Mouse (Mus musculus) lung, embryonic 16.5 days (tissue): ENCODE measurements around the gene Drd4. TPM values are rescaled to one million over a fixed set of nuclear protein-coding genes. Genes with fewer than 3 reads are reported as not detected.

Experiments
- ATAC-seq: fragments of 200-750 bp; cut with Nextera tagmentation; 2 replicates; pipeline ENCODE4 v1.8.0; 2017; ENCODE audit warnings: low read depth, mild to moderate bottlenecking, moderate library complexity
- H3K27ac ChIP-seq: fragments of 300-500 bp; sonication (generic); 2 replicates; pipeline ENCODE4 v1.5.1; 2014; ENCODE audit warnings: mild to moderate bottlenecking, control low read depth, low read length
- H3K27me3 ChIP-seq: fragments of 300-500 bp; sonication (generic); 2 replicates; pipeline ENCODE4 v1.6.1; 2014; ENCODE audit warnings: low read depth, low read length, mixed read lengths; ENCODE audit not compliant: control insufficient read depth, insufficient read depth
- H3K36me3 ChIP-seq: fragments of 300-500 bp; sonication (generic); 2 replicates; pipeline ENCODE4 v1.6.1; 2014; ENCODE audit warnings: low read length; ENCODE audit not compliant: control insufficient read depth, insufficient read depth
- H3K4me1 ChIP-seq: fragments of 300-500 bp; sonication (generic); replicated peaks from 2 replicates; pipeline ENCODE4 v1.6.1; 2014; ENCODE audit warnings: low read length, mixed read lengths; ENCODE audit not compliant: control insufficient read depth, insufficient read depth
- H3K4me2 ChIP-seq: fragments of 300-500 bp; sonication (generic); 2 replicates; pipeline ENCODE4 v1.6.1; 2014; ENCODE audit warnings: low read depth, low read length, control low read depth
- H3K4me3 ChIP-seq: fragments of 300-500 bp; sonication (generic); 2 replicates; pipeline ENCODE4 v1.5.1; 2014; ENCODE audit warnings: mild to moderate bottlenecking, low read length, control low read depth
- H3K9ac ChIP-seq: fragments of 300-500 bp; sonication (generic); 2 replicates; pipeline ENCODE4 v1.6.1; 2014; ENCODE audit warnings: low read length, control low read depth
- H3K9me3 ChIP-seq: fragments of 300-500 bp; sonication (generic); 2 replicates; pipeline ENCODE4 v1.6.1; 2016; ENCODE audit warnings: low read length; ENCODE audit not compliant: control insufficient read depth
- WGBS: fragments of 180-500 bp; shearing (Covaris S2); extraction: QIAGEN DNeasy Blood & Tissue Kit; methylation state at CpG from one replicate; pipeline ENCODE4 v1.1.7; 2014; 5-methylcytosine and 5-hydroxymethylcytosine counted together
- polyA plus RNA-seq: library from polyadenylated mRNA; unstranded; fragments of >200 nt; fragmentation: Nextera tagmentation; extraction: Ambion mirVana; gene quantifications from 2 replicates; pipeline ENCODE4 v1.2.1, GENCODE M21; 2015

Gene Drd4
- polyA plus RNA-seq, 1 experiment from 2014 or later: 0.43 TPM

DNA sequence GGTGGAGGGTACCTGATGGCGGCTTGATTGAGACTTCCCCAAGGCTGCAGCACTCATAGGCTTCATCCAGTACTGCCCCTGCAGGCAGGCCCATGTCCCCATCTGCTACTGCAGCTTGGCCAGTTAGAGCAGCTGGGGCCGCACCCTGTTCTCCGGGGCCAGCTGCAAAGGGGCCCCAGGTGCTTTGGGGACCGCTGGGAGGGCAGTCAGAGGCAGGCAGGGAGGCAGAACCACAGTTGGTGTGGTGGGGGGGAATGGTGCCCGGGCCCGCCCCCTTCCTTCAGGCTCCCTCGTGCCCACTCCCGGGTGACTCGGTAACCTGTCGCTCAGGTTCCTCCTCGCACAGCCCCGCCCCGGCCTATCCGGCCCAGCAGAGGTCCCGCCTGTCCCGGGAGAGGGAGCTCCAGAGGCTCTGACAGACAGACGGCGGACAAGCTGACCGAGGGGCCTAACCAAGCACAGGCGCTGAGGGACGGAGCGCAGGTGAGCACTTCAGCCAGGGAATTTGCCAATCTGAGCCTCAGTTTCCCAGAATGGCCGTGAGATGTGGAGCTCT is 46.8 kb downstream of the Drd4 start, which contains the start of gene Eps8l2:
TSS of gene Eps8l2 (plus strand) at position 305 of the 556 bp plus-strand sequence.
- H3K9me3 ChIP-seq: no peaks in the 10 kb centered on the region
- 4% methylated on average over 23 of the region's 23 CpGs for WGBS
- no peaks in the 10 kb centered on the region; the same call in 1 of the 2 replicates for H3K27me3 ChIP-seq
- H3K4me1 ChIP-seq: peaks cover 18% of the 10 kb centered on the region
- peak; percentile 89 for ATAC-seq
- H3K9ac ChIP-seq: peak within 1 kb of the TSS; percentile 63
- H3K27ac ChIP-seq: peak within 1 kb of the TSS; percentile 83
- H3K36me3 ChIP-seq: peaks cover 5% of the 10 kb centered on the region
- H3K4me2 ChIP-seq: peak within 1 kb of the TSS; percentile 46
- H3K4me3 ChIP-seq: peak within 1 kb of the TSS; percentile 44

DNA sequence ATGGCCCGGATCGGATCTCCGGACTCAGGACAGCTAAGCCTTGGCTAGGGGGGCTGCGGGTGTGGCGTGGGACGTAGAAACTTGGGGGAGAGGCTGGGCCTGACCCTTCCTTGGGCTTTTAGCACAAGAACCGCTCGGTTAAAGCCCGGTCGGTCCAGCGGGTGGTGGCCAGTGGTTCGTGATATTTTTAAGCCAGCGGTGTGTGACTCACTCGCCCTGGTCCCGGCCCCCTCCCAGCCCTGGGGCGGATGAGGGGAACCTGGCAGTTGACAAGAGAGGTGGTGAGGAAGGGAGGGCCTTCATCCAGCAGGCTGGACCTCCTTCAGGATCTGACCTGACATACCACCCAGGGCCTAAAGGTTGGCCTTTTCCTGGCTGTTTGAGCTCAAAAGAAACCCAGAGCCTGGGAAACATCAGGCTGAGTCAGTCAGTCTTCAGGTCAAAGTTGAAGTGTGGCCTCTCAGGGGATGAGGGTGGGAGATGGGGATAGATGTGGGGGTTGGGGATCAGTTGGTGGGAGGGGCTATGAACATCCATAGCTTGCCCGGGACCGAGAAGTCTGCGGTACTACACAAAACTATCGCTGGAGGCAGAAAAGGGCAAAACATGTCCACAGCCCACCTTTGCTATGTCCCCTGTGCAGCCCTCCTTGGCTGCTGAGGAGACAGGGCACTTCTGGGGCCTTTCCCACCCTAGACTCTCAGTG is 47.6 kb downstream of the Drd4 start:
- peaks cover 5% of the 10 kb centered on the region for H3K36me3 ChIP-seq
- H3K9me3 ChIP-seq: no peaks in the 10 kb centered on the region
- peak overlapping the region; percentile 46 for H3K4me2 ChIP-seq
- H3K27me3 ChIP-seq: no peaks in the 10 kb centered on the region; the same call in 1 of the 2 replicates
- H3K9ac ChIP-seq: peak overlapping the region; percentile 63
- 36% methylated on average over 20 of the region's 20 CpGs for WGBS
- H3K4me3 ChIP-seq: peak overlapping the region; percentile 44
- no peak for ATAC-seq
- H3K4me1 ChIP-seq: peaks cover 18% of the 10 kb centered on the region
- H3K27ac ChIP-seq: peak overlapping the region; percentile 83

DNA sequence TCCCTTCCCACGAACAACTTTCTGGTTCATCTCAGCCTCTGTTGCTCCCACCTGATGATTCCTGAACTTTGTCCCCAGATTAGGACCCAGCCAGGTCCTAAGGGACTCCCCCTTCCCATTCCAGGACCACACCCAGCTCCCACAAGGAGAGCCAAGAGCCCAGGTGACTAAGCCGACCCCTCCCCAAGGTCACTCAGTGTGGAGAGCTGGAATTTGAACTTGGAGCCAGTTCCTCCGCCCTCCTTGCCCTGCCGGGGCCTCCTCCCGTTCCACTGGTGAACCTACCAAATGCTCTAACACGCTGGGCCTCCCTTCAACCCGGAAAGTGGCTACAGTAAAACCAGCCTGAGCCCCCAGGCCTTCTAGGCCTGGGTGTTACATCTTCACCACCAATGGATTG is 48.2 kb downstream of the Drd4 start:
- H3K9ac ChIP-seq: peak overlapping the region; percentile 63

DNA sequence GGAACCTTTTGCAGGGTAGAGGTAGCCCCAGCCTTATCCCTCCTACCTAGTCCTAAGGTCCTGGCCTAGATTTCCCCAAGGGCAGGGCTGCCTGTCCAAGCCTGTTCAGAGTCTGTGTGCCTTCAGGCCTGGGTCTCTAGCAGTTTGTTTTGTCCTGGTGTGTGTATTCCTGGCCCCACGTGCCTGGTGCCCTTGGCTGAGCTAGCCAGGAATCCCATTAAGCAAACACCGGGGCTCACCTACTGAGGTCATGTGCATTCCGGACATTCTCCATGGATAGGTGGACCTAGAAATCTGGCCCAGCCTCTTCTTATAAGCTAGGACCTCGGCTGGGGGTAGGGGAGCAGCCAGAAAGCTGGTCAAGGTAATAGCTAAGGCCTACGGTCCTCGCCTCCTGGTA is 48.7 kb downstream of the Drd4 start:
- H3K9ac ChIP-seq: peak overlapping the region; percentile 63
- 57% methylated on average over 6 of the region's 6 CpGs for WGBS
- H3K27me3 ChIP-seq: no peaks in the 10 kb centered on the region; the same call in 1 of the 2 replicates
- ATAC-seq: peak; percentile 53
- peak overlapping the region; percentile 44 for H3K4me3 ChIP-seq
- H3K27ac ChIP-seq: peak overlapping the region; percentile 83
- H3K36me3 ChIP-seq: peaks cover 3% of the 10 kb centered on the region; the same call in 1 of the 2 replicates
- H3K4me1 ChIP-seq: peaks cover 18% of the 10 kb centered on the region
- no peaks in the 10 kb centered on the region for H3K9me3 ChIP-seq
- H3K4me2 ChIP-seq: peak overlapping the region; percentile 46

More for the DNA sequence above, 48.2 kb downstream of the Drd4 start:
- WGBS: 49% methylated on average over 7 of the region's 7 CpGs
- no peak for ATAC-seq
- Histone ChIP-seq H3K4me1 (peaks cover 18% of the 10 kb centered on the region), H3K27me3 (no peaks in the 10 kb centered on the region; the same call in 1 of the 2 replicates), H3K4me2 (peak overlapping the region; percentile 46), H3K27ac (peak overlapping the region; percentile 83), H3K9me3 (no peaks in the 10 kb centered on the region), H3K36me3 (peaks cover 5% of the 10 kb centered on the region), H3K4me3 (peak overlapping the region; percentile 44)

DNA sequence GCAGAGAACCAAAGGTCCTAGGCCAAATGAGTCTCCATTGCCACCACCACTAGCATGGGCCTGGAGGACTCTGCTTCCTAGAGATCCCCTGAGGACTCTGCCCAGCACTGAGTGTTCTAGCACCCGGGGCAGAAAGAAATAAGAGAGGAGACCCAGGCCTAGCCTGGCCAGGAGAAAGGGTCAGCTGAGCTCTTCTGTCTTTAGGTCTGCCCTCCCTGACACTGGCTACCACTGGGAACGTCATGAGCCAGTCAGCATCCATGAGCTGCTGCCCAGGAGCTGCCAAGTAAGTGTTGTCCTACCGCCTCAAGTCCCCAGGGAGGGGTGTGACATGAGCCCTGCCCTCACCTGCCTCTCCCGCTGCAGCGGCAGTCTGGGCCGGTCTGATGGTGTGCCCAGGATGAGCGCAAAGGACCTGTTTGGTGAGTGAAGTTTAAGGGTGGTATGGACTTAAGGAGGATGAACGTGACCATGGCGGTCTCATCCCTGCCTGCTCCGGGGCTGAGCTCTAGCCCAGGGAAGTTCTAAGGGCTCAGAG is 50.0 kb downstream of the Drd4 start:
- H3K4me2 ChIP-seq: no peak overlapping the region
- ATAC-seq: no peak

DNA sequence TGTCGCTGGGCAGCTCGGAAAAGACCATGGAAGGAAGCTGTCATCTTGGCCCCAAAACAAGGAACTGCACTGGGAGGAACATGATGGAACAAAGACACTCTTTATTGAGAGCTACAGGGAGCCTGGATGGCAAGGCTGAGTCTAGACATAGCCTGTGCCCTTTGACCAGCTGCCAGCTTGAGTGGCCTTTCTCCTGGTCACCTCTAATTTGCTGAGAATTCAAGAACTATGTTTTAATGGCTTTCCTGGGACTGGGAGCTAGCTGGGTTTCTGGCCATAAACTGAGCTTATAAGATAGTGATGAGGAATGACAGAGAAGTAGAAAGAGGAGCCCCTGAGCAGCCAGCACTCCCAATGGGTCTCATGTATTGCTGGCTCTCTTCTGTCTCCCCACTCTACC is 51.4 kb downstream of the Drd4 start:
- H3K9me3 ChIP-seq: no peaks in the 10 kb centered on the region
- H3K9ac ChIP-seq: no peak overlapping the region
- H3K4me3 ChIP-seq: no peak overlapping the region
- H3K36me3 ChIP-seq: no peaks in the 10 kb centered on the region
- H3K4me2 ChIP-seq: no peak overlapping the region
- 64% methylated on average over 2 of the region's 2 CpGs for WGBS
- ATAC-seq: no peak
- peaks cover 10% of the 10 kb centered on the region for H3K4me1 ChIP-seq
- no peak overlapping the region for H3K27ac ChIP-seq
- H3K27me3 ChIP-seq: no peaks in the 10 kb centered on the region

More for the DNA sequence above, 50.0 kb downstream of the Drd4 start:
- Histone ChIP-seq H3K9ac (no peak overlapping the region), H3K36me3 (no peaks in the 10 kb centered on the region), H3K27ac (no peak overlapping the region), H3K9me3 (no peaks in the 10 kb centered on the region), H3K4me1 (peaks cover 18% of the 10 kb centered on the region), H3K27me3 (no peaks in the 10 kb centered on the region; the same call in 1 of the 2 replicates), H3K4me3 (no peak overlapping the region)
- whole genome bisulfite sequencing: 65% methylated on average over 10 of the region's 10 CpGs

DNA sequence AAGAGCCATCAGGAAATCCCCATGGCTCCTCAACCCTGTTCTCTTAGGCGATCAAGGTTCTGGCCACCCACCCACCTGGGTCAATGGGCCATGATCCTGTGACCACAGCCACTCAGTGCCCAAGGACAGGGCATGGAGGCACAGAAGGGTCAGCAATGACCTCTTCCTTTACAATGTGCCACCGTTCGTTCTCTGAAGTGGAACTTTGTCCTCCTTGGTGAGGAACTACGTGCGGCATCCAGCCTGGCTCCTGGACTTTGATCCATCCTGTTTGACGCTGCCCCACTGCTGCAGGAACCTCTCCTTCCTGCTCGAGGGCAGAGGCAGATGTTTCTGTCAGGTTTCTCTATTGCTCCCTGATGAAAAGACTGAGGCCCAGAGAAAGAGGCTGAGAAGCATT is 51.9 kb downstream of the Drd4 start:
- no peaks in the 10 kb centered on the region for H3K36me3 ChIP-seq
- no peak overlapping the region for H3K4me3 ChIP-seq
- WGBS: 67% methylated on average over 7 of the region's 7 CpGs
- no peak overlapping the region for H3K9ac ChIP-seq
- H3K9me3 ChIP-seq: no peaks in the 10 kb centered on the region
- no peaks in the 10 kb centered on the region for H3K27me3 ChIP-seq
- no peak overlapping the region for H3K27ac ChIP-seq
- H3K4me1 ChIP-seq: peaks cover 7% of the 10 kb centered on the region
- ATAC-seq: no peak
- no peak overlapping the region for H3K4me2 ChIP-seq

DNA sequence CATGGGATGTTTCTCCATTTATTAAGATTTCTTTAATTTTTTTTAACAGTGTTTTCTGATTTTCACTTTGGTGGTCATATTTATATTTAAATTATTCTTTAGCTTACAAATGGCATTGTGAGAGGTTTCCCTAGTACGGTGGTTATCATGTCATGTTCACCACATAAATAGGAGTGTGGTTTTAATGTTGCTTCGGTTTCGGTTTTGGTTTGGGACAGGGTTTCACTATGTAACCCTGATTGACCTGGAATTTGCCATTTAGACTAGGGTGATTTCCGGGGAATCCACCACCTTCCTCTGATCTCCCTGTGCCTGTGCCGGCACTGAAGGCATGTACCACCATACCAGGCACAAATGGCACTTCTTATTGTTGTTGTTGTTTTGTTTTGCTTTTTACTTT is 53.0 kb downstream of the Drd4 start:
- Histone ChIP-seq H3K27ac (no peak overlapping the region), H3K4me3 (no peak overlapping the region), H3K36me3 (no peaks in the 10 kb centered on the region), H3K4me1 (peaks cover 4% of the 10 kb centered on the region), H3K9me3 (no peaks in the 10 kb centered on the region), H3K4me2 (no peak overlapping the region), H3K9ac (no peak overlapping the region), H3K27me3 (no peaks in the 10 kb centered on the region)
- ATAC-seq: no peak
- 83% methylated on average over 5 of the region's 5 CpGs for WGBS
